Mouse (Mus musculus) embryo, embryonic 10 days (tissue): ENCODE measurements at regions not wholly inside any gene's neighbourhood (a gene's known extent, or its start where the extent isn't known, plus 50 kb on each side); places are given as distances from the start of the nearest gene placed in this dataset.
A peak's percentile ranks its signal among the peaks of the same experiment; 100 is the strongest.

Experiments
- DNase-seq: peaks from one replicate; pipeline ENCODE4 v3.0.0-alpha.2; 2015; ENCODE audit warnings: low spot score

GRCm38 (mm10) chr16:73835715-73836440, 575.7 kb downstream of the Robo2 start:
- DNase-seq = no peak

DNA sequence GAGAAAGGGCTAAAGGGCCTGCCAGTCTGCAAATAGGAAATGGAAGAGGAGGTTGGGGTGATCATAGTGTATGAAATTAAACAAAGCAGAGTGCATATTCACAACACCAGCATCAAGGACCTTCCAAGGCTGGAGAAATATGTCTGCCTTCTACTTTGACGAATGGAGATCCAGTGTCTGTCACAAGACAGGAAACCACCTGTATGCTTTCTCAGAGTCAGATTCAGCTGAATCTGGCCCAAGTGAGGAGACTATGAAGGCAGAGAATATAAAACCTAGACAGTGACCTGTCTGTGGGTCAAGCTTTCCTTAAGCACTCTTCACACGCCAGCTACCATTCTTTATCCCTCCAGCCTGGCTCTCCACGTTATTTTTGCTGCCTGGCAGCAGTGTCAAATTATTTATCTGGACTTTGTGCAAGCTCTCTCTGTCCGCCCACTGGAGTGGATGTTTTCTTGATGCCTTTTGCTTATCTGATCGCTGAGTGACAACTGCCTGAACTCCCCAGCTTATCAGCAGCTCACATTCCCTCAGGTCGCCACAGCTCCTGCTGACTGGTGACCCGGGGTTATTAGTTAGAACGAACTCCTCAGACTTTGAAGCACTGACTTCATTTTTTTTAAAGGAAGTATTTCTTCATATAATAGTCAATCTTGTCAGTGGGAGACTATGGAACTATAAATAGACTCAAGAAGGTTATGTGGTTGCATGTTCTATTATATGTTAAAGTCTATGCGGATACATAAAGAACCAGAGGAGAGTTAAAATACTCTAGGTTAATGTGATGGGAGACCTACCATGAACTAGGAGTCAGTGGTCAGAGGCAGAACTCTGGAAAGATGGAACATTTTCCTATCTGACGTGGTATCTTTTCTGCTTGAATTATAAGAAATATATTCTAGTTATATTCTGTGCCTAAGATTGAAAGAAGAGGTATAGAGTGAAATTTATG, 590.0 kb downstream of the Robo2 start:
- peak; percentile 24 for DNase-seq

DNA sequence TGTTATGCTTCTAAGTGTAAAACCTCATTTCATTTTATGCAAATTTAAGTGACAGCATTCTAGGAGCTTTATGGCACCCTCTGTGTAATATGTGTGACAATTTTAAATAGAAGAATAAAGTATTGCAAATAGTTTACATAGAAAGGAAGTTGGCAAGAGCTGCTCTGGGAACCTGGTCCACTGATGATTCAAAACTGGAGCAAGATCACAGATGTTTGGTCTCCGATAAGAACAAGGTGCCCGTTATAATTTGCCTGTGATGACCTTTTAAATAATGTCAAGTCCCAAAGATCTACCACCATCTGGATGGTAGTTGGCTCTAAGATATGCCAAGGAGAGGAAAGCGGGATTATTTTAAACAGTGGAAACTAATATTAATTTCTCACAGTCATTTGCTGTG, 607.1 kb downstream of the Robo2 start:
- no peak for DNase-seq

- DNase-seq = no peak
These were observed 615.0 kb downstream of the Robo2 start for GRCm38 (mm10) chr16:73796528-73797171.

DNA sequence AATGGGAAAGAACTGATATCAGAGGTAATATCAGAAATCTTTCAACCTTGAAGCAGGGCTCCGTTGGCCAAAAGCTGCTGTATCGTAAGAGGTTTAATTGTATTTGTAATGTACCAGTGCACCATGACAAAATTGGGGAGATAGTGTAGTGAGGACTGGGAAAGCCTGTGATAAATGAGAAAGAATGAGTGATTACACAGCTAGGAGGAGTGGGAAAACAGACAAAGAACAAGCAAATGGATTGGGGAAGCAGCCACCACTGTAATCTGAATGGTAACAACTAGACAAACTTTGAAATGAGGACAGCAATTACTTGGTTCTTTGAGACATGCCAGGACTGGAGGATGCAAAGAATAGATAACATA, 626.6 kb downstream of the Robo2 start:
- no peak for DNase-seq

DNA sequence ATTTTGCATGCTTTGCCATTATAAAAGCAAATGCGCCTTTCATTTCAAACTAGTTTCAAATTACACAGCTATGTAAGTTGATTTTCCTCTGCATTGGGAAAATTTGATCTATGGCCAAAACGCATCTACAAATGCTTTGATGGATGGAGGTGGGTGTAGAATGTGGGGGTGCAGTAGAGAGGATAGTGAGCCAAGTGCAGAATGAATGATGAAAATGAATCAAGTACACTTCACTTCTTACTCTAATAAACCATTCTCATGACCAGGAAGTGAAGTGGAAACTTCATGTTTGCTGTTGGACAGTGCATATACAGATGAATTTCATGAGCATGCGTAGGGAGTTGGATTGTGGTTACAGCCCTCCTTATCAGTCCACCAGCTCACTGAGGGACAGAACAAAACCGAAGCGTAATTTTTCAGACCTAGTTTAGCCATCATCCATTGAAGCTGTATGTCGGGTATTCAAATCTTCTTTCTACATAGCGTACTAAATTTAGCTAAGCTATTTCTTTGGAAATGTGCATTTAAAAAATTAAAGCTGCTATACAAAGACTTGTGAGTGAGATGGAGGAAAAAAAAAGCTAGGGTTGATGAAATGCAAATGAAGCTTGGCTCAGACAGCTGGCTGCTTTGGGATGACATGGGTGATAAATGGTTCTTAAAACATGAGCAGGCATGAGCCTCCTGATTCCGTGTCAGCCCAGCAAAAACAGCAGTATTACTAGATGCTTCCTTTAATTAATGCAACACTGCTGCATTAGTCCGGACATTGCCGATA, 627.1 kb downstream of the Robo2 start:
- DNase-seq = no peak

GRCm38 (mm10) chr16:73772454-73772853, 639.2 kb downstream of the Robo2 start:
- no peak for DNase-seq

DNA sequence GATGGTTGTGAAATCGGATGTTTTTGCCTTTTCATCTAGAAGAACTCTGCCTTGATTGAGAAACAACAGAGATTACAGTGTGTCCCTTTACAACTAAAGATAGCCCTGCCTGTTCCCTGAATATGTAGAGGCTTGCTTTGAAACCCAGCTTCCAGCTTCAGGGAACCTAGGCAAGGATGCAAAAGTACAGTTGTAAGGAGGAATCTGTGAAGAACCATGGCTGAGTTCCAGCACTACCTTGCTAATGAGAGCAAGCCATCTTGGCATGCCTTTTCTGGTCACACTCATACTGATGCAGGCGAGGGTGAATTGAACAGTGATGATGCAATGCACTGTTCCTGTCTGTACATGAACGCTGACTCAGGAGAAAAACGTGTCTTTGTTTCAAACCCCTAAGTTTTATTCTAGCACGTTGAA, 641.2 kb downstream of the Robo2 start:
- no peak for DNase-seq

DNA sequence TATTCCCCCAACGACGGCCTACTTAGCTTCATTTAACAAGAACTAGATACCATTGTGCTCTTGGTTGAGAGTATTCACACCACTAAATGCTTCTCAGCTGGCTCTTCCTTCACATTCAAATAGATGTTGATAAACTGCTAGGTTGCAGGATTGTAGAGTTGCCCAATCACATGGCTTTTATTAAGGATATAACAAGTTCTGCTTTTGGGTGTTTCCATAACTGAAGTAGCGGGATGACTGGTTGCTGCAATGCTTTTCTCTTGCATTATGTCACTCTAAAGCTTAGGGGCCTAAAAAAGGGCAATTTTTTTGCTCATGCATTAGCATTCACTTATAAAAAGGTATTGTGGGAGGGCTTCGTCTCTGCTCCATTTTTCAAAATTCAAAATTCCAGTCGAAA, 641.9 kb downstream of the Robo2 start:
- no peak for DNase-seq

- DNase-seq = no peak
These were observed 642.9 kb downstream of the Robo2 start for GRCm38 (mm10) chr16:73768706-73769105.

- DNase-seq = no peak
These were observed 646.4 kb downstream of the Robo2 start for GRCm38 (mm10) chr16:73765184-73765583.

DNA sequence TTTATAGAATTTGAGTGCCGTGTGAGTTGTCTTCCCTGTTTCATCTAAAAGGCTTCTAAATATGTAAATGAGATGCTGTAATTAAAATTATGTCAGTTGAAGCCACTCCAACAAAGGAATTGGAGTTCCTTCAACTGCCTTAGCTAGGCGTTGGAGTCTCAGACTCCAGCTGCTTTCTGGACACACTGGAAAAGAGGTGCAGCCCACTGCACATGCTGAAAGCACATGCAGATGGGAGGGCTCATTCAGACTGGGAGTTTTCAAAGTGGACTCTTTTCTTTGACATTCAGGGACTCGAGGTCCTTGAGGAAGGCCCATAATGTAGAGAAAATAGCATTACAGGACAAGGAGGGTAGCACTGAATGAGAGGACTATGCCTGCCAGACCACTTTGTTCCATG, 650.7 kb downstream of the Robo2 start:
- no peak for DNase-seq

GRCm38 (mm10) chr16:73758872-73759271, 652.8 kb downstream of the Robo2 start:
- no peak for DNase-seq

- DNase-seq = peak; percentile 11
These were observed 657.3 kb downstream of the Robo2 start for GRCm38 (mm10) chr16:73754302-73754701.

DNA sequence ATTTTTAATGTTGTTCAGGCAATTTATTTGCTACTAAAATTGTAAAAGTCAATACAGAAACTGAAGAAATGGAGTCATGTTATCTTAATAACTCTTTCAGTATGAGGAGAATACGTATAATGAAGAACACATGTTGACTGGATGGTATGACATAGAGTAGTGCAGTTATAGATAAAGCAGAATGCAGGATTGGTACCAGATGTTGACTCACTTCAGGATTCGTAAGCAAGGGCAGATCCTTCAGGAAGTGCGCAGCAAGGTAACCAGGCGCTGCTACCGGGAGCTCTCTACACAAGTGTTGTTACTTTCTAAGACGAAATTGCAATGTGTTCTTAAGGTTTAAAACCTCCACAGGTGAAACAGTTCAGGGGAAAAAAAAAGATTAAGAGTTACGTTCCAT, 683.3 kb downstream of the Robo2 start:
- DNase-seq = peak; percentile 59

DNA sequence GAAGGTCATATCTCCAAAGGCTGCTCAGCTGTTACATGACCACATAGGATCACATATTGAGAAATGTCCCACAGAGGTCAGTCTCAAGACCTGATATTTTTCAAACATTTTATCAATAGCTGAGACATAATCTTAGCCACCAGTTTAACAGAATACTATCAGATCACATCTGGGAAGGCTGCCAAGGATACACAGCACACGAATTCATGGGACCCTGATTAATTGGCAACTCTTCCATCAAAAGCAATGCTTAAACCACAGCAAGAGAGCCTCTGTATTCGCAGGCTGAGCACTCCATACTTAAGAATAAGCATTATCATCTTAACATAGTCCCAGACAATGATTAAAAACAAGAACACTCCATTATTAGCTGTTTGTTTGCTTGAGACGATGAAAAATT, 691.9 kb downstream of the Robo2 start:
- DNase-seq = no peak

- DNase-seq = no peak
These were observed 695.3 kb downstream of the Robo2 start for GRCm38 (mm10) chr16:73716301-73716700.

- DNase-seq = no peak
These were observed 704.6 kb downstream of the Robo2 start for GRCm38 (mm10) chr16:73707051-73707450.

GRCm38 (mm10) chr16:73689274-73689673, 722.4 kb downstream of the Robo2 start:
- no peak for DNase-seq

GRCm38 (mm10) chr16:73679804-73680203, 731.8 kb downstream of the Robo2 start:
- no peak for DNase-seq

GRCm38 (mm10) chr16:73670516-73670915, 741.1 kb downstream of the Robo2 start:
- DNase-seq = no peak
